Mouse (Mus musculus) liver, embryonic 11.5 days (tissue): ENCODE data around the gene Pcnx. TPM values are rescaled to one million over a fixed set of nuclear protein-coding genes. Genes with fewer than 3 reads are reported as not detected.

Experiments
- ATAC-seq: fragments of 200-750 bp; cut with Nextera tagmentation; replicated peaks from 2 replicates; pipeline ENCODE4 v1.8.0; 2017; ENCODE audit warnings: moderate number of reproducible peaks, mild to moderate bottlenecking, moderate TSS enrichment, moderate library complexity; ENCODE audit not compliant: low FRiP score
- DNase-seq: peaks from one replicate; pipeline ENCODE4 v3.0.0-alpha.2; 2017; ENCODE audit warnings: low spot score
- H3K27ac ChIP-seq: fragments of 300-500 bp; sonication (generic); 2 replicates; pipeline ENCODE4 v1.5.1; 2014; ENCODE audit warnings: mild to moderate bottlenecking, low read depth, low read length, control low read depth
- H3K27me3 ChIP-seq: fragments of 300-500 bp; sonication (generic); replicated peaks from 2 replicates; pipeline ENCODE4 v1.6.1; 2014; ENCODE audit warnings: low read length, mixed read lengths; ENCODE audit not compliant: control insufficient read depth, insufficient read depth
- H3K36me3 ChIP-seq: fragments of 300-500 bp; sonication (generic); 2 replicates; pipeline ENCODE4 v1.6.1; 2014; ENCODE audit warnings: mild to moderate bottlenecking, low read length, moderate library complexity, mixed read lengths; ENCODE audit not compliant: control insufficient read depth, insufficient read depth
- H3K4me1 ChIP-seq: fragments of 300-500 bp; sonication (generic); replicated peaks from 2 replicates; pipeline ENCODE4 v1.6.1; 2014; ENCODE audit warnings: low read length, mixed read lengths; ENCODE audit not compliant: control insufficient read depth, insufficient read depth
- H3K4me2 ChIP-seq: fragments of 300-500 bp; sonication (generic); 2 replicates; pipeline ENCODE4 v1.6.1; 2014; ENCODE audit warnings: mild to moderate bottlenecking, control low read depth, moderate library complexity
- H3K4me3 ChIP-seq: fragments of 300-500 bp; sonication (generic); 2 replicates; pipeline ENCODE4 v1.5.1; 2014; ENCODE audit warnings: low read depth, low read length, control low read depth
- H3K9ac ChIP-seq: fragments of 300-500 bp; sonication (generic); 2 replicates; pipeline ENCODE4 v1.6.1; 2014; ENCODE audit warnings: low read depth, low read length, control low read depth
- H3K9me3 ChIP-seq: fragments of 300-500 bp; sonication (generic); 2 replicates; pipeline ENCODE4 v1.6.1; 2016; ENCODE audit warnings: low read length, inconsistent platforms, mixed read lengths; ENCODE audit not compliant: control insufficient read depth
- WGBS: fragments of 180-500 bp; shearing (Covaris S2); extraction: QIAGEN DNeasy Blood & Tissue Kit; methylation state at CpG from one replicate; pipeline ENCODE4 v1.1.7; 2014; 5-methylcytosine and 5-hydroxymethylcytosine counted together
- polyA plus RNA-seq: library from polyadenylated mRNA; unstranded; fragments of >200 nt; fragmentation: Nextera tagmentation; extraction: Ambion mirVana; gene quantifications from 2 replicates; pipeline ENCODE4 v1.2.1, GENCODE M21; 2014

Pcnx gene
- polyA plus RNA-seq, 1 experiment from 2014 or later, result 9.4 TPM

DNA sequence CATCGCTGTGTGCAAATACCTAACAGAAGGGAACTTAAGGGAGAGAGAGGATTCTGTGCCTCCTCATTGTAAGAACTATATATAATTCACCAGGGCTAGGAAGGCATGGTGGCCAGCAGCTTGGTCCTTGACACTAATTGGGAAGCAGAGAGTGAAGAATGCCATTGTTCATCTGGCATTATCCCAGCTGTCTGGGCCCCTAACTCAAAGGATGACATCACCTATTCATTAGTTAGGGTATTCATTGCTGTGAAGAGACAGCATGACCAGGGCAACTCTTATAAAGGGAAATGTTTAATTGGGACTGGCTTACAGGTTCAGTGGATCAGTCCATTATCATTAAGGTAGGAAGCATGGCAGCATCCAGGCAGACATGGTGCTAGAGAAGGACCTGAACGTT lies 31.5 kb upstream of the Pcnx start:
- Histone ChIP-seq H3K27me3 (no peaks in the 10 kb centered on the region), H3K27ac (no peak overlapping the region), H3K9ac (no peak overlapping the region), H3K36me3 (no peaks in the 10 kb centered on the region), H3K4me3 (no peak overlapping the region), H3K4me2 (no peak overlapping the region), H3K4me1 (no peaks in the 10 kb centered on the region; the same call in 1 of the 2 replicates), H3K9me3 (no peaks in the 10 kb centered on the region)
- DNase-seq (no peak), ATAC-seq (no peak)
- WGBS, result 86% methylated on average over 2 of the region's 2 CpGs

DNA sequence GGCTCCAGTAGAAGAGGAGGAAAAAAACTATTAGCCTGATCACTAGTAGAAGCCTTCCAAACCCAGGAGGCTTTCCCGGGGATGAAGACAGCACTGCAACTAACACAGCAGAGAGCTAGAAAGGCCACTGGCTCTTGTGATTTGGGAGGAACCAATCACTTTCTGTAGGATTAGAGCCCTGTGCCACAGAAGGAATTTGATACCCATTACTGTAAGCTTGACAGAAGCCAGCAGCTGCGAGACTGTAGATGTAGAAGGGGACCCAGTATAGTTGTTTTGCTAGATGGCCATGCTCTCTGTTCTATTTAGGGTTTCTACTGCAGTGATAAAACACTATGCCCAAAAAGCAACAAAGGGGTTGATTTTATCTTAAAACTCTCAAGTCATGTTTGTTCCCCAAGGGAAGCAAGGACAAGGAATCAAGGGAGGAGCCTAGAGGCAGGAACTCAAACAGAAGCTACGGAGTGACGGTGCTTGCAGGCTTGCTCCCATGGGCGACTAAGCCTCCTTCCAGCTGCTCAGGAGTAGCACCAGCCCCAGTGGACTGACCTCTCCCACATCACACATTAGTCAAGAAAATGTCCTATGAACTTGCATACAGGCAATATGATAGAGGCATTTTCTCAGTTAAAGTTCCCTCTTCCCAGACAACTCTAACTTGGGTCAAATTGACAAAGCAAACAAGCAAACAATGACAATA lies 27.6 kb upstream of the Pcnx start:
- 48% methylated on average over 5 of the region's 5 CpGs for WGBS
- no peak overlapping the region for H3K4me2 ChIP-seq
- H3K4me1 ChIP-seq, result no peaks in the 10 kb centered on the region; the same call in 1 of the 2 replicates
- H3K27me3 ChIP-seq, result no peaks in the 10 kb centered on the region; the same call in 1 of the 2 replicates
- no peak overlapping the region for H3K9ac ChIP-seq
- no peaks in the 10 kb centered on the region for H3K9me3 ChIP-seq
- H3K4me3 ChIP-seq, result no peak overlapping the region
- H3K36me3 ChIP-seq, result no peaks in the 10 kb centered on the region
- H3K27ac ChIP-seq, result no peak overlapping the region
- DNase-seq, result no peak
- ATAC-seq, result no peak

DNA sequence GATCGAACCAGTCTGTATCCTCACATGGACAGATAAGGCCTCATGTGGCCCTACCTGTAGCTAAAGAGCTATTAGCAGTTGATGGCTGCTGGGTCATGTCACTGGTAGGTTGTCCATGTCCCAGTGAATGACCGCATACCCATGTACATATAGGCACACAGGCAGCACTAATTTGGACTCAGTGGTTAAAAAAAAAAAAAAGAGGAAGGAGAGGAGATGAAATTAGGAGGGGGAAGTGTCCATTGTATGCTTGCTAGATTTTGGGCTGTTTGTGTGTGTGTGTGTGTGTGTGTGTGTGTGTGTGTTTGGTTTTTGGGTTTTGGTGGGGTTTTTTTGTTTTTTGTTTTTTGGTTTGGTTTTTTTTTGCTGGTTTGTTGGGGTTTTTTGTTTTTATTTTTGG lies 26.7 kb upstream of the Pcnx start:
- no peak overlapping the region for H3K27ac ChIP-seq
- 73% methylated on average over 2 of the region's 2 CpGs for WGBS
- DNase-seq, result no peak
- no peak overlapping the region for H3K4me2 ChIP-seq
- no peaks in the 10 kb centered on the region for H3K36me3 ChIP-seq
- H3K4me3 ChIP-seq, result no peak overlapping the region
- no peaks in the 10 kb centered on the region; the same call in 1 of the 2 replicates for H3K4me1 ChIP-seq
- no peaks in the 10 kb centered on the region for H3K9me3 ChIP-seq
- ATAC-seq, result no peak
- H3K9ac ChIP-seq, result no peak overlapping the region
- H3K27me3 ChIP-seq, result no peaks in the 10 kb centered on the region; the same call in 1 of the 2 replicates

DNA sequence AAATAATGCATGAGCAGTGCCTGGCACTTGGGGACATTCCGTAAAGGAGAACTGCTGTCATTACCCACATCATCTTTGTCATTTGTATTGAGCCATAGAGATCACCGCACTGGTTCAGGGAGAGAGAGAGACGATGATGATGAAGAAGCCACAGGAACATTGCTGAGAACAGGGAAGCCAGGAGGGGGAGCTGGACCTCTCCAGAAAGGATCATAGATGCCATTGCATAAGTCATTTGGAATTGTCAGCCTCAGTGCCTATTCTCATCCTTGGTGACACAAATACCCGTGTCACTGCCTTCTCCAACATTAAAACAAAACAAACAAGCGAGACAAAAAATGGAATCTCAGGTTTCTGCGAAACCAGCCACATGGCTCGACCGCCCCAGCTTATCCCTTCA lies 23.7 kb upstream of the Pcnx start:
- ATAC-seq, result no peak
- no peak for DNase-seq
- no peak overlapping the region for H3K4me3 ChIP-seq
- no peak overlapping the region for H3K4me2 ChIP-seq
- no peaks in the 10 kb centered on the region for H3K9me3 ChIP-seq
- H3K9ac ChIP-seq, result no peak overlapping the region
- H3K27me3 ChIP-seq, result no peaks in the 10 kb centered on the region; the same call in 1 of the 2 replicates
- WGBS, result 80% methylated on average over 8 of the region's 8 CpGs
- H3K36me3 ChIP-seq, result no peaks in the 10 kb centered on the region
- H3K27ac ChIP-seq, result no peak overlapping the region
- no peaks in the 10 kb centered on the region; the same call in 1 of the 2 replicates for H3K4me1 ChIP-seq

DNA sequence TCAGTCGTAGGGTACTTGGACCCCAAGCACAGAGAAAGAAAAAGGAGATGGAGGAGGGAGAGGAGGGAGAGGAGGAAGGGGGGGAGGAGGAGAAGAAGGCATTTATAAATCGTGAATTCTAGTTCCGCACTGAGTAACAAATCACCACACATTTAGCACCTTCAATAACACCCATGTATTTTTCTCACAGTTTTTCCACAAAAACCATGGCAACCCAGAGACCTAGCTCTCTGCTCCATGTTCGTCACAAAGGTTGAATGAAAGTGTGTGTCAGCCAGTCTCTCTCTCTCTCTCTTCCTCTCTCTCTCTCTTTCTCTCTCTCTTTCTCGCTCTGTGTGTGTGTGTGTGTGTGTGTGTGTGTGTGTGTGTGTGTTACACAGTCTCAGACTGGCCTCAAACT lies 22.4 kb upstream of the Pcnx start:
- H3K4me3 ChIP-seq, result no peak overlapping the region
- H3K27ac ChIP-seq, result no peak overlapping the region
- H3K4me1 ChIP-seq, result no peaks in the 10 kb centered on the region; the same call in 1 of the 2 replicates
- WGBS, result 74% methylated on average over 4 of the region's 5 CpGs
- H3K9ac ChIP-seq, result no peak overlapping the region
- no peaks in the 10 kb centered on the region for H3K9me3 ChIP-seq
- H3K4me2 ChIP-seq, result no peak overlapping the region
- no peak for ATAC-seq
- H3K27me3 ChIP-seq, result peaks cover 4% of the 10 kb centered on the region; the same call in 1 of the 2 replicates
- no peaks in the 10 kb centered on the region for H3K36me3 ChIP-seq
- DNase-seq, result no peak

DNA sequence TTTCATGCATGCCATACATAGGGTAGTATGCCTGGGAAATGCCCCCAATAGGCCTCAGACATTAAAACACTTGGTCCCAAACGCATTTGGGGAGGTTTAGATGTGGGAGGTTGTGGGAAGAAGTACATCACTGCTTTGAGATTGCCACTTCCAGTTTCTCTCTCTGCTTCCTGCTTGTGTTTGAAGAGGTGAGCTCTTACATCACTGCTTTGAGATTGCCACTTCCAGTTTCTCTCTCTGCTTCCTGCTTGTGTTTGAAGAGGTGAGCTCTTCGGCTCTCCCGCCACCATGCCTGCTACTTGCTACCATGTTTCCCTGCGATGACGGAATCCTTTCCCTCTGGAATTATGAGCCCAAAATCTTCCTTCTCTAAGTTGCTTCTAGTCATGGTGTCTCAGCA lies 20.2 kb upstream of the Pcnx start:
- peaks cover 5% of the 10 kb centered on the region for H3K4me1 ChIP-seq
- H3K4me2 ChIP-seq, result no peak overlapping the region
- no peak overlapping the region for H3K4me3 ChIP-seq
- no peak overlapping the region for H3K9ac ChIP-seq
- 77% methylated on average over 5 of the region's 5 CpGs for WGBS
- DNase-seq, result no peak
- H3K36me3 ChIP-seq, result no peaks in the 10 kb centered on the region
- no peaks in the 10 kb centered on the region for H3K9me3 ChIP-seq
- peaks cover 12% of the 10 kb centered on the region for H3K27me3 ChIP-seq
- no peak overlapping the region for H3K27ac ChIP-seq
- ATAC-seq, result no peak

DNA sequence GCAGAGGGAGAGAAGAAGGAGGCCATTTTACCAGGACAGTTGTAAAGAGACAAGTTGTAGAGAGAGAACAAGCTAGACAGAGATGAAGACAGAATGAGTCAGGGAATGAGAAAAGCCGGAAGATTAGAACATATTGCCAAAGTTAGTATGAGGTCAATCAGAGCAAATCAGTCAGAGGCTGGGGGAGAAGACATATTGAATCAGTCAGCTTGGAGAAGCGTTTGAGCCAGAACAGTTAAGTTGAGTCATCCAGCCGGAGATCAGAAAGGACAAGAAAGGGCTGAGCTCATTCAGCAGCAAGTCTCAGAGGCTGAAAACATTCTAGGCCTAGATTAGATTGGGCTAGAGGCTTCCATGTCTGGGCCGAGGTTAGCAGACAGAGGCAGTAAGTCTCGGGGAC lies 18.8 kb upstream of the Pcnx start:
- Histone ChIP-seq H3K36me3 (no peaks in the 10 kb centered on the region), H3K27ac (no peak overlapping the region), H3K4me1 (peaks cover 9% of the 10 kb centered on the region), H3K27me3 (peaks cover 20% of the 10 kb centered on the region), H3K9ac (no peak overlapping the region), H3K9me3 (no peaks in the 10 kb centered on the region), H3K4me2 (no peak overlapping the region), H3K4me3 (no peak overlapping the region)
- DNase-seq (no peak), ATAC-seq (no peak)
- 75% methylated on average over 5 of the region's 5 CpGs for WGBS

DNA sequence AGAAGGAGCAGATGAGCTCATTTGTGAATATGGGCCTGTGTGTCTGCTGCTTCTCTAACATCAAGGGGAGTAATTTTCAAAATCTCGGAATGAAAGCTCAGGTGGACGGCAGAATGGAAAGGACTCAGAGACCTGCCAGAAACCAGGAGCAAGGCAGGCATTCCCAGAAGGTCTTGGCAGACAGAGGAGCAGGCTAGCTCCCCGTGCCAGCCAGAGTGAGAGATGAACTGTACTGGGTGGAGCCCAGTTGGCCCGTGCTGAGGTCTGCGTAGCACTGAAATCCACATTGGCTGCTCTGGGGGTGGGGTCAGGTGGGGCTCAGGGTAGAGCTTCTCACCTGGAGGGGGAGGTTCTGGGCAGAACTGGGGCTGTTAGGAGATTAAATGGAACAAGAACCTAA lies 16.3 kb upstream of the Pcnx start:
- no peak overlapping the region for H3K27ac ChIP-seq
- peaks cover 9% of the 10 kb centered on the region for H3K4me1 ChIP-seq
- no peak for ATAC-seq
- H3K36me3 ChIP-seq, result no peaks in the 10 kb centered on the region
- no peak overlapping the region for H3K4me2 ChIP-seq
- H3K9ac ChIP-seq, result no peak overlapping the region
- no peak for DNase-seq
- H3K4me3 ChIP-seq, result no peak overlapping the region
- WGBS, result 71% methylated on average over 5 of the region's 5 CpGs
- H3K27me3 ChIP-seq, result peaks cover 29% of the 10 kb centered on the region
- no peaks in the 10 kb centered on the region for H3K9me3 ChIP-seq

DNA sequence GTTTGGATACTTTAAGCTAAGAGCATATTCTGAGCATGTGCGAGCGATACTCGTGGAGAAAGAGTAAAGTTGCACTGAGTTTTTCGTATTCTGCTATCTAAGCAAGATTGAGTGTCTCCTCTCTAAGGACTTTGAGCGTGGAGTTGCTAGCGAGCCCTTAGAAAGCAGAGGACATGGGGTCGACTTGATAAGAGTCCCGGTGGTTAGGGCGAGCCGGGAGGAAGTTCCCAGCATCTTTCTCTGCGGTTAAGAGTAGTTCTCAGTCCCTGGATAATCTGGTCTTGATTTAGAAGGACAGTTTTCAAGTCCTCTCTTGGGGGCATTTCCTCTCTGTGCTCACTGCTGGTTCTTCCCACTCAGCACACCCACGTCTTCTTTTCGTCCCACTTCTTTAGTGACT lies 15.3 kb upstream of the Pcnx start:
- H3K9ac ChIP-seq, result no peak overlapping the region
- H3K9me3 ChIP-seq, result no peaks in the 10 kb centered on the region

More for the DNA sequence above, 15.3 kb upstream of the Pcnx start:
- ATAC-seq, result no peak
- 21% methylated on average over 13 of the region's 13 CpGs for WGBS
- peaks cover 32% of the 10 kb centered on the region for H3K27me3 ChIP-seq
- H3K4me1 ChIP-seq, result peaks cover 9% of the 10 kb centered on the region
- peak overlapping the region; percentile 50 for H3K4me2 ChIP-seq
- no peak overlapping the region for H3K27ac ChIP-seq
- no peak for DNase-seq
- no peaks in the 10 kb centered on the region for H3K36me3 ChIP-seq
- no peak overlapping the region for H3K4me3 ChIP-seq
